Mouse (Mus musculus): ENCODE measurements around the gene Ak2. TPM values are rescaled to one million over a fixed set of nuclear protein-coding genes. Genes with fewer than 3 reads are reported as not detected.
A peak's percentile ranks its signal among the peaks of the same experiment; 100 is the strongest.

Ak2 gene
- polyA plus RNA-seq, 1 experiment from 2014 or later, result 138 TPM

GRCm38 (mm10) chr4:129018788-129019435 is 27.2 kb downstream of the Ak2 start:
- 82% methylated on average over 9 of the region's 9 CpGs for WGBS
- Histone ChIP-seq H3K27me3 (ENCODE audit: control insufficient read depth, insufficient read depth, low read length) (no peaks in the 10 kb centered on the region), H3K4me3 (ENCODE audit: low read depth, low read length) (no peak overlapping the region), H3K4me2 (replicated peaks; ENCODE audit: low read depth) (no peak overlapping the region), H3K9me3 (ENCODE audit: control insufficient read depth, low read length) (no peaks in the 10 kb centered on the region), H3K27ac (replicated peaks) (no peak overlapping the region), H3K9ac (ENCODE audit: low read length) (no peak overlapping the region), H3K4me1 (replicated peaks; ENCODE audit: control insufficient read depth, insufficient read depth) (0 out of 2 replicates have a peak, but pooled peaks cover 2% of the 10 kb centered on the region), H3K36me3 (ENCODE audit: control insufficient read depth, insufficient read depth, low read length) (no peaks in the 10 kb centered on the region)
- ATAC-seq (ENCODE audit: low FRiP score, low TSS enrichment) (no peak), DNase-seq (ENCODE audit: low spot score) (no peak)
- TF ChIP-seq CTCF (IDR thresholded peaks at IDR 0.05; ENCODE audit: low read depth), result no peak
- no peak for TF ChIP-seq EP300 (optimal IDR thresholded peaks at IDR 0.05)

- no peaks in the 10 kb centered on the region for H3K36me3 ChIP-seq (ENCODE audit: control insufficient read depth, insufficient read depth, low read length)
- H3K27ac ChIP-seq (replicated peaks), result no peak overlapping the region
- no peaks in the 10 kb centered on the region for H3K27me3 ChIP-seq (ENCODE audit: control insufficient read depth, insufficient read depth, low read length)
- no peak overlapping the region for H3K4me3 ChIP-seq (ENCODE audit: low read depth, low read length)
- ATAC-seq (ENCODE audit: low FRiP score, low TSS enrichment), result no peak
- no peaks in the 10 kb centered on the region for H3K9me3 ChIP-seq (ENCODE audit: control insufficient read depth, low read length)
- H3K4me1 ChIP-seq (replicated peaks; ENCODE audit: control insufficient read depth, insufficient read depth), result 0 out of 2 replicates have a peak, but pooled peaks cover 2% of the 10 kb centered on the region
- DNase-seq (ENCODE audit: low spot score), result no peak
- TF ChIP-seq EP300 (optimal IDR thresholded peaks at IDR 0.05) (no peak), CTCF (IDR thresholded peaks at IDR 0.05; ENCODE audit: low read depth) (no peak)
- H3K9ac ChIP-seq (ENCODE audit: low read length), result no peak overlapping the region
- no peak overlapping the region for H3K4me2 ChIP-seq (replicated peaks; ENCODE audit: low read depth)
- WGBS, result 66% methylated on average over 9 of the region's 9 CpGs
These were observed 28.0 kb downstream of the Ak2 start for GRCm38 (mm10) chr4:129019788-129020187.

GRCm38 (mm10) chr4:129020454-129020853 is 28.7 kb downstream of the Ak2 start:
- Histone ChIP-seq H3K27ac (replicated peaks) (no peak overlapping the region), H3K9me3 (ENCODE audit: control insufficient read depth, low read length) (no peaks in the 10 kb centered on the region), H3K4me1 (replicated peaks; ENCODE audit: control insufficient read depth, insufficient read depth) (0 out of 2 replicates have a peak, but pooled peaks cover 2% of the 10 kb centered on the region), H3K27me3 (ENCODE audit: control insufficient read depth, insufficient read depth, low read length) (no peaks in the 10 kb centered on the region), H3K4me2 (replicated peaks; ENCODE audit: low read depth) (no peak overlapping the region), H3K9ac (ENCODE audit: low read length) (no peak overlapping the region), H3K4me3 (ENCODE audit: low read depth, low read length) (no peak overlapping the region), H3K36me3 (ENCODE audit: control insufficient read depth, insufficient read depth, low read length) (no peaks in the 10 kb centered on the region)
- DNase-seq (ENCODE audit: low spot score), result peak; percentile 56
- TF ChIP-seq CTCF (IDR thresholded peaks at IDR 0.05; ENCODE audit: low read depth) (no peak), EP300 (optimal IDR thresholded peaks at IDR 0.05) (no peak)
- ATAC-seq (ENCODE audit: low FRiP score, low TSS enrichment), result peak; percentile 47; the same call in 1 of the 2 replicates
- 40% methylated on average over 6 of the region's 6 CpGs for WGBS

GRCm38 (mm10) chr4:129021426-129021825 is 29.7 kb downstream of the Ak2 start:
- H3K4me1 ChIP-seq (replicated peaks; ENCODE audit: control insufficient read depth, insufficient read depth), result 0 out of 2 replicates have a peak, but pooled peaks cover 2% of the 10 kb centered on the region
- no peak overlapping the region for H3K27ac ChIP-seq (replicated peaks)
- no peaks in the 10 kb centered on the region for H3K27me3 ChIP-seq (ENCODE audit: control insufficient read depth, insufficient read depth, low read length)
- TF ChIP-seq EP300 (optimal IDR thresholded peaks at IDR 0.05) (no peak), CTCF (IDR thresholded peaks at IDR 0.05; ENCODE audit: low read depth) (no peak)
- H3K4me3 ChIP-seq (ENCODE audit: low read depth, low read length), result no peak overlapping the region
- H3K36me3 ChIP-seq (ENCODE audit: control insufficient read depth, insufficient read depth, low read length), result no peaks in the 10 kb centered on the region
- no peak overlapping the region for H3K9ac ChIP-seq (ENCODE audit: low read length)
- ATAC-seq (ENCODE audit: low FRiP score, low TSS enrichment) (no peak), DNase-seq (ENCODE audit: low spot score) (no peak)
- no peak overlapping the region for H3K4me2 ChIP-seq (replicated peaks; ENCODE audit: low read depth)
- 87% methylated on average over 3 of the region's 3 CpGs for WGBS
- no peaks in the 10 kb centered on the region for H3K9me3 ChIP-seq (ENCODE audit: control insufficient read depth, low read length)

- Histone ChIP-seq H3K27me3 (ENCODE audit: control insufficient read depth, insufficient read depth, low read length) (no peaks in the 10 kb centered on the region), H3K4me1 (replicated peaks; ENCODE audit: control insufficient read depth, insufficient read depth) (0 out of 2 replicates have a peak, but pooled peaks cover 2% of the 10 kb centered on the region), H3K27ac (replicated peaks) (no peak overlapping the region), H3K9ac (ENCODE audit: low read length) (no peak overlapping the region), H3K9me3 (ENCODE audit: control insufficient read depth, low read length) (no peaks in the 10 kb centered on the region), H3K4me3 (ENCODE audit: low read depth, low read length) (no peak overlapping the region), H3K4me2 (replicated peaks; ENCODE audit: low read depth) (no peak overlapping the region), H3K36me3 (ENCODE audit: control insufficient read depth, insufficient read depth, low read length) (no peaks in the 10 kb centered on the region)
- ATAC-seq (ENCODE audit: low FRiP score, low TSS enrichment), result no peak
- WGBS, result 79% methylated on average over 4 of the region's 4 CpGs
- no peak for DNase-seq (ENCODE audit: low spot score)
- no peak for TF ChIP-seq EP300 (optimal IDR thresholded peaks at IDR 0.05)
These were observed 30.1 kb downstream of the Ak2 start for GRCm38 (mm10) chr4:129021886-129022285.

GRCm38 (mm10) chr4:129023884-129024283 is 32.1 kb downstream of the Ak2 start:
- Histone ChIP-seq H3K27me3 (ENCODE audit: control insufficient read depth, insufficient read depth, low read length) (no peaks in the 10 kb centered on the region), H3K4me2 (replicated peaks; ENCODE audit: low read depth) (no peak overlapping the region), H3K4me1 (replicated peaks; ENCODE audit: control insufficient read depth, insufficient read depth) (0 out of 2 replicates have a peak, but pooled peaks cover 2% of the 10 kb centered on the region), H3K36me3 (ENCODE audit: control insufficient read depth, insufficient read depth, low read length) (no peaks in the 10 kb centered on the region), H3K4me3 (ENCODE audit: low read depth, low read length) (no peak overlapping the region), H3K9ac (ENCODE audit: low read length) (no peak overlapping the region), H3K9me3 (ENCODE audit: control insufficient read depth, low read length) (no peaks in the 10 kb centered on the region), H3K27ac (replicated peaks) (no peak overlapping the region)
- 71% methylated on average over 6 of the region's 6 CpGs for WGBS
- DNase-seq (ENCODE audit: low spot score) (no peak), ATAC-seq (ENCODE audit: low FRiP score, low TSS enrichment) (no peak)
- no peak for TF ChIP-seq CTCF (IDR thresholded peaks at IDR 0.05; ENCODE audit: low read depth)
- TF ChIP-seq EP300 (optimal IDR thresholded peaks at IDR 0.05), result no peak

All from stomach, postnatal 0 days (tissue).